Mouse (Mus musculus) cerebellum, adult 11-12 months (tissue): ENCODE data around the gene Cpeb2.

ENCODE experiments used
- DNase-seq: peaks from one replicate; pipeline ENCODE4 v3.0.0; 2022

Cpeb2 gene

DNA sequence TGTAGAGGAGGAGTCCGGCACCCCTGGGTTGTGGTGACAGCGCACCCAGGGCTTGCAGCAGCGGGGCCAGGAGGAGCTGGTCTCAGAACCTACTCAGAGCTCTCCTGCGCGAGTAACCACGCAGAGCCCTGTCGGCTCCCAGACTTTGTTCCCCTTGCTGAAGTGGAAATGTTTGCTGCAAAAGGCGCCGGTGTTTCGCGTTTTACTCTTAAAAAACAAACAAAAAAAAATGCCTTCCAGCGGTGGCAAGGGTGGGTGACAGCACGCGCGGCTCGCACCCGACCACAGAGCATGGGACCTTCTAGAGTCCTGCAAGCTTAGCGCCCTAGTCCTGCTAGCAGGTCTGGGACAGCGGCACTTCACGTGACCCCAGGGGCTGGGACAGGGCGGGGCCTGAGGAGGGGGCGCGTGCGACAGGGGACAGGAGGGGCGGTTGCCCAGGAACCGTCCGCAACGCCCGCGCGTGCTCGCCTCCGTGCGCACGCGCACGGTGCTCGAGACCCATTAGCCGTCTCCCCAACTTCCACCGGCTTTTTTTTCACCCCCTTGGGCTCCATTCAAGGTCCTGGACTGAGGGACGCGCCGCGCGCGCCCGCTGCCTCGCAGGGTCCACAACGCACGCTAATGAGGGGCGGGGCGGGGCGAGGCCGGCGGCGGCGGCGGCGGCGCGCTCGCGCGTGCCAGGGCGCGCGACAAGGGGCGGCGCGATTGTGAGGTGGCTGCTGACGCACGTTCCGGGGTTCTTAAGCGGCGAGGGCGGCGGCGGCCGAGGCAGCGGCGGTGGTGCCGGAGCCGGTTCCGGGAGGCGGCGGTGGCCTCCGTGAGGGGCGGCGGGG lies at the start of gene Cpeb2:
TSS of gene Cpeb2 (plus strand) at position 691 of the 836 bp plus-strand sequence.
- peak; percentile 97 for DNase-seq

- DNase-seq: no peak
These were observed 49.4 kb upstream of the Cpeb2 start for GRCm38 (mm10) chr5:43183556-43183955.

DNA sequence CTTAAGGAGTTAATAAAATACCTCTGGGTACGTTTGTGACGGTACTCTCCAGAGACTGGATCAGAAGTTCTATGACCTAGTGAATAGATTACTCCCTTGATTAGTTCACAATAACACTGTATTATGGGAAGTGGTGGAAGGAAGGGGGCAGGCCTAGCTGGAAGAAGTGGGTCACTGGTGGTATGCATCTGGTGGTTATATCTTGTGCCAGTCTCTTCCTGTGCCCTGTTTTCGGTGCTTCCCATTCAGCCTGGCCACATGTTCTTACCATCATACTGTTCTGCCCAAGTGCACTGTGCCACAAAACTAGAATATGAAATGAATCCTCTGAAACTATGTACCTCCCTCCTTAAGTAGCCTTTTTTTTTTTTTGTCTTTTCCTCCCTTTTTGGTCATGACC lies 48.1 kb upstream of the Cpeb2 start:
- no peak for DNase-seq

DNA sequence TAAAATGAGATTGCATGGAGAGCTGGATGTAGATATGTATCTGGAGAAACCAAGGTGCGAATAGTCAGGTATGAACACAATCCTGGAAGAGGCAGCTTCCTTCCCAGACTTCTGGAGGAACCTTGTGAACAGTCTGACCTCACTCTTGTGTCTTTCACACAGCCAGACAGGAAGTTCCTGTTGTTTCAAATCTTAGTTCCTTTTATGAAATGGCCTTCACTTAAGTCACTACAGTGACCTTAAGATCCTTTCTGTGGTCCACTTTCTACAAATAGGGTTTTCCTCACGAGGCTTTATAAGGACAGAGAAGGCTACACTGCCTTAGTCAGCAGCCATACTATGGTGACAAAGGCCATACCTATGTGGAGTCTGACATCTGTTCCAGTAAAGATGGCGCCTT lies 47.5 kb upstream of the Cpeb2 start:
- DNase-seq: no peak

GRCm38 (mm10) chr5:43200686-43201085 lies 32.3 kb upstream of the Cpeb2 start:
- DNase-seq: peak; percentile 25

GRCm38 (mm10) chr5:43206495-43207053 lies 26.4 kb upstream of the Cpeb2 start:
- no peak for DNase-seq

GRCm38 (mm10) chr5:43217468-43217867 lies 15.5 kb upstream of the Cpeb2 start:
- no peak for DNase-seq

GRCm38 (mm10) chr5:43217987-43218846 lies 14.8 kb upstream of the Cpeb2 start:
- no peak for DNase-seq

GRCm38 (mm10) chr5:43218847-43219132 lies 14.2 kb upstream of the Cpeb2 start:
- DNase-seq: no peak

DNA sequence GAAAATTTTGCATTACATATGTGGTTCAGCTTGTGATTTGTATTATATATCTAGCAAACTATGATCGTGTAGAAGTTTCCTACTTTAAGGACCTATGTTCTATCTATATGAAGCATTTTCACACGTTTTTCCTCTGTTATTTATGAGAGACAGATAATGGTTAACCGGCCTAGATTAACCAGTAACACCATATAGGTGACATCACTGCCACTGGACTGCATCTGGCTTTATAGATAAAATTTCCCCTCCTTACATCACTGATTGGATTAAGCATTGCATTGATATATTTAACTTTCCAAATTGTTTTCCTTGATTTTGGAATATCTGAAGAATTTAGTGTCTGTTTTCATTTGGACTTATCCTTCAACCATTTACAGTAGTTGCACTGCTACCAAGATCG lies 9.6 kb upstream of the Cpeb2 start:
- DNase-seq: no peak

GRCm38 (mm10) chr5:43224245-43224644 lies 8.7 kb upstream of the Cpeb2 start:
- no peak for DNase-seq

GRCm38 (mm10) chr5:43226160-43226559 lies 6.8 kb upstream of the Cpeb2 start:
- DNase-seq: no peak

DNA sequence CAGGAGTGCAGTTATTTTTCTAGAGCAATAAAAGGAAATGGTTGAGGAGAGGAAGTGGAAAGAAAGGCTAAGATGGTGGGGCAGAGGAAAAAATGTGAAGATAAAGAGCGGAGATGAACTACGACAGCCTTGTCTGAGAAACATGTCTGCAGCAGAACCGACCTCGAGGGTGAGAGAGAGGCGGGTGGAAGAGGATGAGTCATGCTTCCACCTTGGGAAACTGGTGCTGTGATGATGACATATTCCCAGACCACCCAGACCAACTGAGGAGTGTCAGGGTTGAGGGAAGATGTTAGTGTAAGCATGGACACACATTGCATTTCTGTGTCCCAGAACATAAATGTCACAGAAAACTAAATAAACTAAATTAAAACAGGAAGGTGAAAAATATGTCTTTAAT lies 5.4 kb upstream of the Cpeb2 start:
- DNase-seq: no peak

DNA sequence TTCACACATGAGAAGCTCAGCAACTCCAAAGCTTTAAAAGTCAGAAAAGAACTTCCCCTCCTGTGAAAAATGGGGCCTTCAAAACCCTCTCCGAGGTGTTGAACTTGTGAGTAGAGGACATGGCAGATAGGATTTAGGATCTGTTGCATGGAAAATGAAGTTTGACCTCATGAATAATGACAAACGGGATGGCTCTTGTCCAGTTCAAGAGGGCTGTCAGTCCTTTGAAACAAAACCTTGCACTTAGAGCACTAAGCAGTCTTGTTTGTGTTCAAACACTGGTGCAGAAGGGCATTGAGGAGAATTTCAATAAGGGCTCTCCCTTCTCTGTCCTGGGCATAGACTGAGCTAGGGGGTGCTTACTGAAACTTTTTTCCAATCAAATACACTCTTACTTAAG lies 1.9 kb upstream of the Cpeb2 start:
- DNase-seq: no peak

GRCm38 (mm10) chr5:43232149-43232479 lies 856 bp upstream of the Cpeb2 start:
- no peak for DNase-seq

- peak; percentile 89 for DNase-seq
These were observed 579 bp downstream of the Cpeb2 start for GRCm38 (mm10) chr5:43233316-43234181.

DNA sequence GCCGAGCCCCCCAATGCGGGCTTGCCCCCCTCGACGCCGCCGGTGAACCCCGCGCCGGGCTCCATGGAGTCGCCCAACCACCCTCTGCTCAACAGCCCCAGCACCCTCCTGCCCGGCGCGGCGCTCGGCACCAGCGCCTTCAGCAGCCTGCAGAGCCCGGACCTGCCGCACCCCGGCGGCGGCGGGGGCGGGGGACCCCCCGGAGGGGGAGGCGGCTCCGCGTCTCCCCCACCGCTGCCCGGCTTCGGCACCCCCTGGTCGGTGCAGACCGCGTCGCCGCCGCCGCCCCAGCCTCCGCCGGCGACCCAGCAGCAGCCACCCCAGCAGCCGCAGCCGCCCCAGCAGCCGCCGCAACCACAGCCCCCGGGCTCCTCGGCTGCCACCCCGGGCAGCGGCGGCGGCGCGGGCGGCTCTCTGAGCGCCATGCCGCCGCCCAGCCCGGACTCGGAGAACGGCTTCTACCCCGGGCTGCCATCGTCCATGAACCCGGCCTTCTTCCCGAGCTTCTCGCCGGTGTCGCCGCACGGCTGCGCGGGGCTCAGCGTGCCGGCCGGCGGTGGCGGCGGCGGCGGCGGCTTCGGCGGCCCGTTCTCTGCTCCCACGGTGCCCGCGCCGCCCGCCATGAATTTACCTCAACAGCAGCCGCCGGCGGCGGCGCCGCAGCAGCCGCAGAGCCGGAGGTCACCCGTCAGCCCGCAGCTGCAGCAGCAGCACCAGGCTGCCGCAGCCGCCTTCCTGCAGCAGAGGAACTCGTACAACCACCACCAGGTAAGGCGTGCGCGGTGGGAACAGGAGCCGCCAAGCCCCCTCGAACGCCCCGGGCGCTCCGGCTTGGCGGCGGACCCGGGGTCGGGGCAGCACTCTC lies 1.6 kb downstream of the Cpeb2 start:
- DNase-seq: peak; percentile 68

GRCm38 (mm10) chr5:43235186-43235785 lies 2.3 kb downstream of the Cpeb2 start:
- DNase-seq: peak; percentile 64

DNA sequence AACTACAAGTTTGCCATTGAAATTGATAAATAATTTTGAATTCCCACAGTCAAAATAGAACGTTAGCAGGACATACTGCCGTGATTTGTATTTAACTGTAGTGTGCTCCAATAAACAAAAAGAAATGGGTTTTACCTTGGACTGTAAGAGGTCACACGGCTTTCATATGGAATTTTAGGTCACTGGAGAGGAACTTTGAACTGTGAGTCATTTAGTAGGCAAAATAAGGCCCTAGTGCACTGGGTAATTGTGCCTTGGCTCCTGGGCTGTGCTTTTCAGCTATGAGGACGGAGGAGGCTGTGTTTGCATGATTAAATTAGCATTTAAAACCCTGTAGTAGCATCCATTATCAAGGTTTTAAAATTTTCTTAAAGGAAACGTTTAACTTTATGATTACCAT lies 3.0 kb downstream of the Cpeb2 start:
- no peak for DNase-seq

DNA sequence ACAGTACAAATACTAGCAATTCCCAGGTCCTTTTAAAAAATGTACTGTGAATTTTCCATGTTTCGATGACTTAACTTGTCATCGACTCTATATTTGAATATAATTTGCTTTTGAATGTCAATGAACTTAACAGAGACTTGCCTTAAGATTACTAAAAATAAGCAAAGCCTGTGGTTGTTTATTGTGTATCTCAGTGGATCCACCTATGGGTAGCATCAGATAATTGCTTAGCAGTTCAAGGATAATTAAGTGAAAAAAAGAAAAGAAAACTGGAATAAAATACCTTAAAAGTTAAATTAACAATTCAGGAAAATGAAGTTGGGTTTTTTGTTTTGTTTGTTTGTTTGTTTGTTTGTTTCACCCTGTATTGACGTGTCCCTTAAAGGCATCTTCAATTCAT lies 3.5 kb downstream of the Cpeb2 start:
- no peak for DNase-seq

GRCm38 (mm10) chr5:43237238-43237637 lies 4.3 kb downstream of the Cpeb2 start:
- DNase-seq: no peak
